Mouse (Mus musculus) large intestine, adult 2 months (tissue): ENCODE measurements at regions not wholly inside any gene's neighbourhood (a gene's known extent, or its start where the extent isn't known, plus 50 kb on each side); places are given as distances from the start of the nearest gene placed in this dataset.

Source experiments
- DNase-seq: peaks from one replicate; pipeline ENCODE4 v3.0.0-alpha.2; 2012; ENCODE audit warnings: low read depth, low spot score
- WGBS: fragments of 180-500 bp; shearing (Covaris S2); methylation state at CpG from one replicate; pipeline ENCODE4 v1.1.7; 2018; 5-methylcytosine and 5-hydroxymethylcytosine counted together

GRCm38 (mm10) chr15:97620261-97620660 is 85.4 kb downstream of the Rpap3 start:
- no peak for DNase-seq
- 59% methylated on average over 6 of the region's 6 CpGs for WGBS

GRCm38 (mm10) chr15:97619764-97620163 is 85.9 kb downstream of the Rpap3 start:
- DNase-seq: no peak
- 84% methylated on average over 7 of the region's 7 CpGs for WGBS

- DNase-seq: no peak
- WGBS: 64% methylated on average over 2 of the region's 2 CpGs
Observed at GRCm38 (mm10) chr15:97612325-97612724, 93.3 kb downstream of the Rpap3 start.

DNA sequence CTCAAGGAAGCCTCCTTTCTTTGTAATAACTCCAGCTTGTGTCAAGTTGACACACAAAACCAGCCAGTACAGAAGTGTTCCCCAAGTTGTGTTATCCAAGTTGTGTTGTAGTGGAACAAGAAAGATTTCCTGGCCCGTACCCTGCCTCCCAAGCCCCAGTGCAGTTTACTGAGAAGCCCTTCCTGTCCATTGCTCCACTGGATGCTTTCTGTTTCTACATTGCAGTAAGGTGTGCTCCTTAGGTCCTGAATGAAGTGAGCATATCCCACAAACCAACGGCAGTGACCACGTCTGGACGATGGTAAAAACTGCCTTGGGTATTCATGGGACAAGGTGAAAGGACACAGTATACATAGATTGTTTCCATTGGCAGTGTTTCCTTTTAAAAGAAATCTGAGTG is 94.9 kb downstream of the Rpap3 start:
- WGBS: 87% methylated on average over 4 of the region's 4 CpGs
- DNase-seq: no peak

GRCm38 (mm10) chr15:97609496-97609895 is 96.1 kb downstream of the Rpap3 start:
- DNase-seq: no peak
- 77% methylated on average over 7 of the region's 7 CpGs for WGBS

GRCm38 (mm10) chr15:97608651-97609050 is 97.0 kb downstream of the Rpap3 start:
- no peak for DNase-seq
- 78% methylated on average over 7 of the region's 7 CpGs for WGBS

- WGBS: 71% methylated on average over 15 of the region's 15 CpGs
- DNase-seq: no peak
Observed at GRCm38 (mm10) chr15:97607617-97608206, 97.9 kb downstream of the Rpap3 start.

DNA sequence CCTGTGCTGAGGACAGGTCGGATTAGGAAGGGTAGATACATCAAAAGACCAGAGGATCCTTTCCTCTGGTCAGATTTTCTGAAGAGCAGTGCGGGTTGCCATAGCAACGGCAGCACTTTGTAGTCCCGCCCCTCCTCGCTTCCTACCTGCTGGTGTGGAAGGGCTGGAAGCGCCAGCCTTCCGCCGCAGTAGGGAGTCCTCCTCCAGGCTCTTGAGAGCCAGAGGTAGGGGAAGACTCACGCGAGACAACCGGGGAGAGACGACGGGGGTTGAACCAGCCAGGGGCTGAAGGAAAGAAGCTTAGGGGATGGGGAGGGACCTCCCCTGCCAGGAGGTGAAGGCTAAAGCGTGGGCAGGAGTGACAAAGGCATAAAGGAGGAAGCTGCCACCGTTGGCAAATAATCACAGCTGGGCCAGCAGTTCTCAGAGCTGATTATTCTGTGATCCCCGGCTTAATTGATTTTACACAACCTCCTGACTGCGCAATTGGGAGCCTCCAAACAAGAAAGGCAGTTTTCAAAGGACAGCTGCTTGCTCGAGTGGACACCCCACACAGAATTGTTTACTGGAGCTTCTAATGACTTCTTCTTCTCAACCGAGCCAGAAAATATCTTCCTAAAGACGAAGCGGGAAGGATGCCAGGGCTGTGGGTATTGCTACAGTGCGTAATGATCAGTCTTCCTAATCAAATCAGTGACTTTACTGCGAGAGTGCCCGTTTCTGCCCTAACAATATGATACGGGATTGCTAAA is 98.8 kb downstream of the Rpap3 start:
- 12% methylated on average over 25 of the region's 25 CpGs for WGBS
- DNase-seq: no peak

DNA sequence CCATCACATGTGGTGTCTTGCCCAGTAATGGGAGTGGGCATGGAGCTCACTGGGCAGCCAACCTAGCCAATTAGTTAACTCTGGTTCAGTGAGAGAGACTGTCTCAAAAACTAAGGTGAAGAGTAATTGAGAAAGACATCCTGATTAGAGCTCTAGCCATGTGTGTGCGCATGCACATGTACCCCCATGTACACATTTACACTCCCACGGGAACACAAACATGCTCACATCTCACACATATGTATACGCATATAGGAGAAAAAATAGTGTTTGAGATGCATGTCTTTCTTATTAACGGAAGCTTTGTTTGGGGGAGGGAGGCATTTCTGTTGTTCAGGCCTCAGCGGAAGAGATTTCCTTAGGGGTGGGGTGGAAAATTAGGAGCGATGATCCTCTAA is 99.4 kb downstream of the Rpap3 start:
- 51% methylated on average over 6 of the region's 6 CpGs for WGBS

GRCm38 (mm10) chr15:97605791-97606190 is 99.8 kb downstream of the Rpap3 start:
- WGBS: 91% methylated on average over 7 of the region's 7 CpGs
- DNase-seq: no peak

More for the DNA sequence above, 99.4 kb downstream of the Rpap3 start:
- DNase-seq: no peak

- WGBS: 65% methylated on average over 6 of the region's 6 CpGs
Observed at GRCm38 (mm10) chr15:97603492-97603891, 102.1 kb downstream of the Rpap3 start.

GRCm38 (mm10) chr15:97598270-97598669 is 107.4 kb downstream of the Rpap3 start:
- DNase-seq: no peak
- 55% methylated on average over 8 of the region's 8 CpGs for WGBS

More at GRCm38 (mm10) chr15:97603492-97603891, 102.1 kb downstream of the Rpap3 start:
- DNase-seq: no peak

DNA sequence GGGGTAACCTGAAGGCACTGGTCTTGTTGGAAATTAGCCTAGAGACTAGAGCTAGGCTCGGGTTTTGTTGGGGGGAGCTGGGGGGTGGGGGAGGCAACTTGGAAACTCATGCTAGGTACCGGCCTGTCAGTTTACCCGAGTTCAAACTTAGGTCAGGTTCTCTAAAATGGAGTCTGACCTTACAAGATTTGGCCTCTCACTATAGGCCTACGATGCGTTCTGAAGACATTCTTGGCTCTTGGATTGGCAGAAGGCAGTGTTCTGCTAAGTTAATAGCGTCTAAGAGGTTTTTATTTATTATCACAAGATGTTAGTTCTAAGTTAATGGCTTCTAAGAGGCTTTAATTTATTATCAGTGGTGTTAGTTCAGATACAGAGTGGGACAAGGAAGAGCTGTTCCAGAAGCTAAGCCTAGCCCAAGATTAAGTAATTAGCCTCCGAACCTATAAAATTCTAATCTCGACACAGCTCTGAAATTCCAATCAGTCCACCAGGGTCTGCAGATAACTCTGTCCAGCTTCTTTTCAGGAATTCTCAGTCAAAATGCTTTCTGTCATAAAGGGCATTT is 109.0 kb downstream of the Rpap3 start:
- DNase-seq: no peak
- WGBS: 60% methylated on average over 8 of the region's 8 CpGs

DNA sequence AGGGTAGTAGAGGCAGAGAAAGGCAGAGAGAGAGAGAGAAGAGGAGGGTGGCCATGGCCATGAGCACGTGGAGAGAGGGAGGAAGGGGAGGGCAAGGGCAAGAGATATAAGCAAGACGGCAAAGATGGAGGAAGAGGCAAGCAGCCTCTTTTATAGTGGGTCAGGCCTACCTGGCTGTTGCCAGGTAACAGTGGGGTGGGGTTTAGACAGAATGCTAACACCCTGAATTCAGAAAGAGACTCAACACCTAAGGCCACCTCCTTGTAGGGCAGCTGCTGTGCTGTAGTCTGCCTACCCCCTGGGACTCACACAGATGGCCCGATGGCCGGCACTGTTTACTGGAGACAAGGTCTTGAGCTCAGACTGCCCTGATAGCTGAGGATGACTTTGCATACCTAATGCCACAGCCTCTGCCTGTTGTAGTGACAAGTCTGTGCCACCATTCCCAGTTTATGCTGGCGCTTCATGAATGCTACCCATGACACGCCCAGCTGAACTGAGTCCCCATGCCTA is 110.3 kb downstream of the Rpap3 start:
- 64% methylated on average over 6 of the region's 6 CpGs for WGBS
- DNase-seq: no peak

- DNase-seq: no peak
- WGBS: 60% methylated on average over 11 of the region's 11 CpGs
Observed at GRCm38 (mm10) chr15:97593781-97594600, 111.6 kb downstream of the Rpap3 start.

- no peak for DNase-seq
- 90% methylated on average over 11 of the region's 11 CpGs for WGBS
Observed at GRCm38 (mm10) chr15:97592786-97593185, 112.8 kb downstream of the Rpap3 start.

DNA sequence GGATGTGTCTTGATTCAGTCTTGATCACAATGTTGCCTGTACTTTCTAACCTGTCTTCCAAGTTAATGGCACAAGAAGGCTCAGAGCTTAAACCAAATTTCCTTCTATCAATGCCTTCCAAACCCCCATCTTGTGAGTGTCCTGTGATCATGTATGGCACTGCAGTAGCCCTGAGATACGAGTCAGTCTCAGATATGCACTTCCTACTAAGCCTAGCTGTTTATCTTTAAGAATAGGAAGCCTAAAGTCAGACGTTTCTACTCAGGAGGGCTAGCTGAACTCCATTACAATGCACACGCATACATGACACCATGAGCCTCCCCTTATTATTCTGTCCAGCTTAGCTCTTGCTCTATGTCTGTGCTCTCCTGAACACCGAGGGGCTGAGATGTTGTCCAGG is 114.2 kb downstream of the Rpap3 start:
- WGBS: 66% methylated on average over 4 of the region's 4 CpGs

GRCm38 (mm10) chr15:97590732-97591292 is 114.8 kb downstream of the Rpap3 start:
- DNase-seq: no peak
- 46% methylated on average over 7 of the region's 7 CpGs for WGBS

More for the DNA sequence above, 114.2 kb downstream of the Rpap3 start:
- DNase-seq: no peak

DNA sequence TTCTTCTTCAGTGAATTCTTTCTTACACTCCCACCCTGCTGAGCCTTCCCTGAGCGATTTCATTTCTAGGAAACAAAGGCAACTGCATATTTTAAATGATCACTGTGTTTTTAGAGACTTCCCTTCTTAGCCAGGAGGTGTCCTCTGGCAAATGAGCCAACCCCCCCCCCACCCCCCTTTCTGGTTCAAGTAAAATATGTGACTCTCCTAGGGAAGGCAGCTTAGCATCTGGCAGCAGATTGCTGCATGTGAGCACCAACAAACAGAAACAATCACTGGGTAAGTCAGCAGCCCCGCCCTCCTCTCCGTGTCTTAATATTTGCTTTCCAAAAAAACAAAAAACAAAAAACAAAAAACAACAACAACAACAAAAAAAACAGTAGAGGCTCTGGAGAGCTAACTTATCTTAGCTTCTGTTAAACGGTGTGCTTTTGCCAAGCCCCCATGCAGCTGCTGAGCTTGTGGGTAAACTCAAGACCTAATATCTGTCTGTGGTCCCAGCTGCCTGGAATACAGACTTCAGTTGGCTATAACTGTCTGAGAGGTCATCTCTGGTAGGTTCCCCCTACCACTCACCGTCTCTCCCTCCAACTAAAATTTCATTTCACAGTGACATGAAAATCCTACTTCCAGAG is 117.9 kb downstream of the Rpap3 start:
- DNase-seq: no peak
- WGBS: 73% methylated on average over 5 of the region's 5 CpGs
